Mouse (Mus musculus) forebrain, postnatal 0 days (tissue): ENCODE measurements around the gene Myo3b. TPM values are rescaled to one million over a fixed set of nuclear protein-coding genes. Genes with fewer than 3 reads are reported as not detected.

Source experiments
- ATAC-seq: fragments of 200-750 bp; cut with Nextera tagmentation; 2 replicates; pipeline ENCODE4 v1.8.0; 2017; ENCODE audit warnings: mild to moderate bottlenecking, moderate library complexity
- DNase-seq: peaks from one replicate; pipeline ENCODE4 v3.0.0-alpha.2; 2015
- H3K27ac ChIP-seq: fragments of 300-500 bp; sonication (generic); 2 replicates; pipeline ENCODE4 v1.5.1; 2014; ENCODE audit warnings: low read depth, mild to moderate bottlenecking, antibody characterized with exemption, low read length, moderate library complexity, mixed read lengths
- H3K27me3 ChIP-seq: fragments of 300-500 bp; sonication (generic); 2 replicates; pipeline ENCODE4 v1.6.1; 2014; ENCODE audit warnings: mild to moderate bottlenecking, low read length, mixed read lengths; ENCODE audit not compliant: insufficient read depth
- H3K36me3 ChIP-seq: fragments of 300-500 bp; sonication (generic); 2 replicates; pipeline ENCODE4 v1.6.1; 2014; ENCODE audit warnings: mild to moderate bottlenecking, moderate library complexity; ENCODE audit not compliant: insufficient read depth
- H3K4me1 ChIP-seq: fragments of 300-500 bp; sonication (generic); 2 replicates; pipeline ENCODE4 v1.6.1; 2014; ENCODE audit warnings: antibody characterized with exemption; ENCODE audit not compliant: insufficient read depth
- H3K4me2 ChIP-seq: fragments of 300-500 bp; sonication (generic); 2 replicates; pipeline ENCODE4 v1.6.1; 2014; ENCODE audit warnings: low read depth, mild to moderate bottlenecking, moderate library complexity
- H3K4me3 ChIP-seq: fragments of 300-500 bp; sonication (generic); 2 replicates; pipeline ENCODE4 v1.5.1; 2014; ENCODE audit warnings: low read depth, low read length, mixed read lengths
- H3K9ac ChIP-seq: fragments of 300-500 bp; sonication (generic); 2 replicates; pipeline ENCODE4 v1.6.1; 2014; ENCODE audit warnings: mild to moderate bottlenecking
- H3K9me3 ChIP-seq: fragments of 300-500 bp; sonication (generic); 2 replicates; pipeline ENCODE4 v1.6.1; 2016; ENCODE audit warnings: low read length
- CTCF ChIP-seq: sonication (generic); IDR thresholded peaks from 2 replicates; pipeline ENCODE4 v1.5.1; 2016; ENCODE audit warnings: antibody characterized with exemption, control low read depth, low read depth
- WGBS: fragments of 180-500 bp; shearing (Covaris S2); extraction: QIAGEN DNeasy Blood & Tissue Kit; methylation state at CpG from one replicate; pipeline ENCODE4 v1.1.7; 2014; 5-methylcytosine and 5-hydroxymethylcytosine counted together
- polyA plus RNA-seq: library from polyadenylated mRNA; unstranded; fragments of >200 nt; fragmentation: Nextera tagmentation; extraction: Ambion mirVana; gene quantifications from 2 replicates; pipeline ENCODE4 v1.2.1, GENCODE M21; 2015
- total RNA-seq: library from RNA; depleted of rRNA; stranded (reverse); fragments of >200 nt; gene quantifications from 2 replicates; pipeline ENCODE4 v1.2.3, GENCODE M21; 2014

Gene Myo3b
- total and polyA plus RNA-seq, 2 experiments from 2014 or later, result 0.36 to 2.0 TPM

DNA sequence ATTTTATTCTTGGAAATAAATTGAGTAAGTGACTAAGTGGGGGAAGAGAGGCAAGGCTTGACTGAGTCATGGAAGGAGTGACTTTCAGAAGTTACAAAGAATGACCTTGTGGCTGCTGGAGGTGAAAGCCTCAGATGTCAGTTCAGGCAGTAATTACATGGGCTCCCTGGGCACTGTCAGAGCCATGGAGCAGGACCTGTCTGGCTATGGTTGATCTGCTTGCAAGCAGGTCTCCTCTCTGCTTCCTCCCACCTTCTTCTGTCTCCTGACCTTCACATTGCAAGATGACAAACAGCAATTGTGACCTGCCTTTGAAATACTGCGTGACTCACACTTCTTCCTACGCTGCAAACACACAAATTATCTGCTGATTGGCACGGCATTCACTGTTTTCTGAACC, 90.6 kb downstream of the Myo3b start:
- TF ChIP-seq CTCF, result no peak
- H3K4me2 ChIP-seq, result no peak overlapping the region
- DNase-seq, result no peak
- ATAC-seq, result no peak
- H3K27me3 ChIP-seq, result no peaks in the 10 kb centered on the region
- no peak overlapping the region for H3K4me3 ChIP-seq
- no peaks in the 10 kb centered on the region for H3K36me3 ChIP-seq
- H3K27ac ChIP-seq, result 0 out of 2 replicates have a peak overlapping the region, but pooled peaks have one; percentile 3
- H3K9me3 ChIP-seq, result no peaks in the 10 kb centered on the region
- 40% methylated on average over 3 of the region's 3 CpGs for WGBS
- no peak overlapping the region for H3K9ac ChIP-seq
- H3K4me1 ChIP-seq, result no peaks in the 10 kb centered on the region; the same call in 1 of the 2 replicates

- Histone ChIP-seq H3K27me3 (no peaks in the 10 kb centered on the region), H3K9me3 (no peaks in the 10 kb centered on the region), H3K27ac (no peak overlapping the region), H3K4me3 (no peak overlapping the region), H3K36me3 (no peaks in the 10 kb centered on the region), H3K4me1 (no peaks in the 10 kb centered on the region), H3K4me2 (no peak overlapping the region), H3K9ac (no peak overlapping the region)
- ATAC-seq (no peak), DNase-seq (no peak)
- TF ChIP-seq CTCF, result no peak
- 51% methylated on average over 4 of the region's 4 CpGs for WGBS
These were observed 94.4 kb downstream of the Myo3b start for GRCm38 (mm10) chr2:70133281-70133680.

DNA sequence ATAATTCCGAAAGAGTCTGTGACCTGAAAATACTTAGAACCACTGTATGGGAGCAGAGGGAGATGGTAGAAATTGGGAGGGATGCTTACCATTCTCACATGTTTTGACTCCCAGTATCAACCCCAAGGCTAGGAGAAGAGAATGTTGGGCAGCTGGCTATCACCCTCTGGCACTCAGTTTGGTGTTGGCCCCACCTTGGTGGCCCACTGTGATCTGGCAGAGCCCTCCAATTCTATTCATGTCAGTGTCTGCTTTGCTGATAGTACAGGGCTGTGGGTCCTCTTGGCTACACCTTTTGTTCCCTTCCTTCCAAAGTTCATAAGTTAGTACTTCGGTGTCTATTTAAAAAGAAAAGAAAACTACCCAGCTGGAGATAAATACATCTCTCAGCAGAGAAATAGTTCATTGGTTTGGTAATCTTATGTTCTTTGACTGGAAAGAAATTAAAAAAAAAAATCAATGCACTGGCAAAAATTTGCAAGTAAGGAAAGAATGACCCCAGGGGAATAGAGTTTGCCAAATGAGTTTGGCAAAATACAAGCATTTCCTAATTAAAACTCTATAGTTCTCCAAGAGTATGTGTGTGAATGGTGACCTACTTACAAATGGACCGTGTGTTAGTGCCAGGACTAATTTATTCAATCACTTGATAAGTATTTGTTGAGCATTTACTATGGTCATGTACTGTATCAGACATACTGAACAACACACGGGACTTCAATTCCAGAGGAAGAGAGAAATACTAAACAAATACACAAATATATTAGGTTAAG, 98.5 kb downstream of the Myo3b start:
- Histone ChIP-seq H3K9me3 (no peaks in the 10 kb centered on the region), H3K4me2 (no peak overlapping the region), H3K9ac (no peak overlapping the region), H3K27ac (no peak overlapping the region), H3K36me3 (no peaks in the 10 kb centered on the region), H3K4me1 (no peaks in the 10 kb centered on the region), H3K4me3 (no peak overlapping the region), H3K27me3 (no peaks in the 10 kb centered on the region)
- no peak for ATAC-seq
- WGBS, result 48% methylated on average over 4 of the region's 4 CpGs
- DNase-seq, result no peak
- TF ChIP-seq CTCF, result no peak

DNA sequence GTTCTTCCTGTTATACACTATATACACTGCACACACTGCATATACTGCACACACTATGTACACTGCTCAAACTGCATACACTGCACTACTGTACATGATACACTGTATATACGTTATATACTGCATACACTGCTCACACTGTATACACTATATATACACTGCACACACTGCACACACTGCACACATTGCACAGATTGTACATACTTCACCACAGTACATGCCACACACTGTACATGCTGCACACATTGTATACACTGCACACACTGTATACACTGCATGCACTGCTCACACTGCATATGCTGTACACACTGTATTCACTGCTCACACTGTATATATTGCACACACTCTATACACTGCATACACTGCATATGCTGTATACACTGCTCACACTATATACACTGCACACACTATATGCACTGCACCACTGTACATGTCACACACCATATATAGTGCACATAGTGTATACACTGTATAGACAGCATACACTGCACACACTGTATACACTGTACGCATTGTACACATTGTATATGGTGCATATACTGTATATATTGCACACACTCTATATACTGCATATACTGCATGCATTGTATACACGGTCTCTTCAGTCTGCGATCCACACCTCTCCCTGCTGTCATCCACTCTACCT, 104.7 kb downstream of the Myo3b start:
- DNase-seq (no peak), ATAC-seq (no peak; the same call in 1 of the 2 replicates)
- Histone ChIP-seq H3K27ac (no peak overlapping the region), H3K36me3 (no peaks in the 10 kb centered on the region), H3K4me2 (no peak overlapping the region), H3K4me1 (no peaks in the 10 kb centered on the region), H3K4me3 (no peak overlapping the region), H3K27me3 (no peaks in the 10 kb centered on the region), H3K9ac (no peak overlapping the region), H3K9me3 (no peaks in the 10 kb centered on the region)
- 99% methylated on average over 4 of the region's 4 CpGs for WGBS
- no peak for TF ChIP-seq CTCF

DNA sequence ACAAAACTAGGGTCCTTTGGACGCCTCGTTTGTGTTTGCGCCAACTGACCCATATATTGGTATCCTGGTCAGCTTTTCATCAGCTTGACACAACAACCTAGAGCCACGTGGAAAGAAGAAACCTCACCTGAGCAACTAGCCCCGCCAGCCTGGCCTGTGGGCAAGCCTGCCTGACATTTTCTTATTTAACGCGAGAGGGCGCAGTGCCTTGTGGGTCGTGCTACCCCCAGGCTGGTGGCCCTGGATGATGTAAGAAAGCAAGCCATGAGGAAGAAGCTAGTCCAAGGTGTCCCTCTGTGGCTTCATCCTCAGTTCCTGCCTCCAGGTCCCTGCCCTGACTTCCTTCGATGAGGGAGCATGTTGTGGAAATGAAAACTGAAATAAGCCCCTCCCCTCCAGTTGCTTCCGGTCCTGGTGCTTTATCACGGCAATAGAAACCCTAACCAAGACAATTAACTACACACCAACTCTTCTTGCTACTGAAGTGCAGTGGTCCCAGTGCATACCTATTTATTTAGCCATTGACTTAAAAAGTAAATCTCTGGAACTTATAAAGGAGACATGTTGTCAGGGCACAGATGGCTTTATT, 108.2 kb downstream of the Myo3b start:
- WGBS, result 54% methylated on average over 12 of the region's 12 CpGs
- peak; percentile 25; the same call in 1 of the 2 replicates for TF ChIP-seq CTCF
- no peak overlapping the region for H3K9ac ChIP-seq
- no peak for DNase-seq
- H3K4me3 ChIP-seq, result no peak overlapping the region
- no peak overlapping the region for H3K4me2 ChIP-seq
- H3K4me1 ChIP-seq, result peaks cover 8% of the 10 kb centered on the region; the same call in 1 of the 2 replicates
- no peaks in the 10 kb centered on the region for H3K9me3 ChIP-seq
- H3K27ac ChIP-seq, result no peak overlapping the region
- ATAC-seq, result no peak
- no peaks in the 10 kb centered on the region for H3K27me3 ChIP-seq
- no peaks in the 10 kb centered on the region for H3K36me3 ChIP-seq

GRCm38 (mm10) chr2:70148821-70149510, 110.0 kb downstream of the Myo3b start:
- Histone ChIP-seq H3K36me3 (no peaks in the 10 kb centered on the region), H3K4me2 (no peak overlapping the region), H3K9ac (no peak overlapping the region), H3K4me3 (no peak overlapping the region), H3K27me3 (no peaks in the 10 kb centered on the region), H3K9me3 (no peaks in the 10 kb centered on the region), H3K27ac (peak overlapping the region; percentile 50; the same call in 1 of the 2 replicates), H3K4me1 (peaks cover 8% of the 10 kb centered on the region; the same call in 1 of the 2 replicates)
- WGBS, result 81% methylated on average over 13 of the region's 13 CpGs
- TF ChIP-seq CTCF, result no peak
- DNase-seq (no peak), ATAC-seq (no peak)
